Mouse (Mus musculus): ENCODE results near the gene Pla1a.

DNA sequence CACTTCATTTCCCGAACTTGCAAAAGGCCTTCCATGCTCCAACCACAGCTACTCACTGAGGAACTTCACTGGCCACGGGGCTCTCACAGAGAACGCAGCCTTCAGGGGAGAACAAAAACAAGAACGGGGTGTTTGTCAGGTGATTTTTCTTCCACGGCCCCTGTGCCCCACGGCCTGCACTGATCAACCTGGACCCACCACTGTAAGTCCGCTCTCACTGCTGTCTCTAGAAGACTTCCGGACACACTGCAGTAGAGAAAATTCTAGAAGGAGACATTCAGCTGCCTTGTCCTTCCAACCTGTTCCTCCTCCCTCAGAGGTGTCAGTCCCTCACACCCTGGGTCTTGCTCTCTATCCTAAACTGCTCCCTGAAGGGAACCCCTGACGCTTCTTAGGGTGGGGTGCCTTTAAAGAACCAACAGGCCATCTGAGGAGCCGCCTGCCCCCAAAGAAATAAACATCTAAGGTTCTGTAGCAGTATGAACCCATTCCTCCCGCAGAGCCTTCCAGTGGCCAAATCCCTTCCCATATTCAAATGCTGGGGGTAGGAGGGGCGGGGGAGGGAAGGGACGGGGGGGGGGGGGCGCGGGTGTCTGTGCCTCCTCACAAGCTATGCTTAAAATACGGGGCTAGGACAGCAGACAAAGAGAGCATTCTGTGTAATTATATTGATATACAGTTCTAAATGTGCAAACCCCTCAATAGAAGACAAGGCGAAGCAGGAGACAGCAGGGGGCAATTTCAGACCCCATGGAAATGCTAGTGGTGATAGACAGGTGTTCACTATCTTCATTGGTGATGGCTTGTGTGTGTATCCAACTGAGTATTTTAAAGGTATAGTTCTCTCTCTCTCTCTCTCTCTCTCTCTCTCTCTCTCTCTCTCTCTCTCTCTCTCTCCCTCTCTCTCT lies 22.8 kb upstream of the Pla1a start, which contains the start of gene Cd80:
- TF ChIP-seq CTCF (IDR thresholded peaks at IDR 0.05; ENCODE audit: borderline replicate concordance, insufficient read depth, low read depth, low read length), result no peak
- no peak for TF ChIP-seq POLR2A (IDR thresholded peaks at IDR 0.05; ENCODE audit: borderline replicate concordance, insufficient read depth, low read length)

Data from cerebellum, adult 2 months (tissue).